Mouse (Mus musculus) liver, postnatal 0 days (tissue): ENCODE results near the gene Cdc6.

Experiments used
- CTCF ChIP-seq: sonication (generic); IDR thresholded peaks from 2 replicates; pipeline ENCODE4 v1.5.1; 2016; ENCODE audit warnings: antibody characterized with exemption, low read depth
- EP300 ChIP-seq: IDR thresholded peaks from 2 replicates; pipeline ENCODE4 v1.6.1; 2016; ENCODE audit warnings: antibody characterized with exemption, low read depth, mild to moderate bottlenecking

GRCm38 (mm10) chr11:98935123-98935522, 27.5 kb downstream of the Cdc6 start:
- TF ChIP-seq CTCF: no peak
- TF ChIP-seq EP300: no peak
